Mouse (Mus musculus) cerebellum, adult 18-20 months (tissue): ENCODE results near the gene Ppp1r36.
"Not testable (repeated sequence)": the region's sequence is repeated elsewhere in the genome, so short reads cannot be mapped to it uniquely, and the experiment has no call there.

Source experiments
- DNase-seq, 2 experiments: peaks; one replicate each; pipeline ENCODE4 v3.0.0; 2021

Gene Ppp1r36

GRCm38 (mm10) chr12:76401674-76402073 is 15.7 kb upstream of the Ppp1r36 start:
- no peak for DNase-seq

DNA sequence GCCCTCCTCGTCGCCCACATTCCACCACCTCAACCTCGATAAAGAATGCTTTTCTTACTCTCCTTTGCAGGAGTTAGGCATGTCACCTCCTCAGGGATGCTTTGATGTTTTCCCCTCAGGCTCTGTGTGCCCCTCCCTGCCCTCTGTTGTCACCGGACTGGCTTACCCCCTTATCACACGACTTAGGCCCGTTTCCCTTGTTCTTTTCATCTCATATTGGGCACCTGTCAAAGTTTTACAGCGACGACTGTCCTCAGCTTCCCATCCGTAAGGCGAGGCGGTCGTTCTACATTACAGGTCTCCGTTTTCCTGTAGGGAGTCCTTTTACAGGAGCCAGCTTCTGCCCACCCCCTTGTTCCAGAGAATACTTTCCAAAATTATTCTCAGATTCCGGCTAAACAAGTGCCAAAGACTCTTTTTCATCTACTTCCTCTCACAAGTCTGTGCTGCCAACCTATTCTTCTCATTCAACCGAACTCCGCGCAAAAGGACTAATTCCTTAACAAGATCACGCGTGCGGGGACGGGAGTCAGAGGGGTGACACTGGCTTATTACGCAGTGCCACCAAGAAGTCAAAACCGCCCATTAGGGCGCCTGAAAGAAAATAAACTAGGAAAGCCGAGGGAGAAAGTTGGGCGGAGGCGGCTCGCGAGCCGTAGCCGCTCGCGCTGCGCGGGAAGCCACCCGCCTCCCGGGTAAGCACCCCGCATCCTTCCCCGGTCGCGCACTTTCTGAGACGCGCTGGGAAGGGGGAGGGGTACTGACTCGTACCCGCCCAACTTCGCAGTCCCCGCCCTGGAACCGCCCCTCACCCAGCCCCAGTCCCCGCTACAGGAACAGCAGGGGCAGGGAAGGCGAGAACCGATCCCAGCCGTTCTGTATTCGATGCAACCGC is 14.1 kb upstream of the Ppp1r36 start:
- DNase-seq = peak; percentile 25 to 90

DNA sequence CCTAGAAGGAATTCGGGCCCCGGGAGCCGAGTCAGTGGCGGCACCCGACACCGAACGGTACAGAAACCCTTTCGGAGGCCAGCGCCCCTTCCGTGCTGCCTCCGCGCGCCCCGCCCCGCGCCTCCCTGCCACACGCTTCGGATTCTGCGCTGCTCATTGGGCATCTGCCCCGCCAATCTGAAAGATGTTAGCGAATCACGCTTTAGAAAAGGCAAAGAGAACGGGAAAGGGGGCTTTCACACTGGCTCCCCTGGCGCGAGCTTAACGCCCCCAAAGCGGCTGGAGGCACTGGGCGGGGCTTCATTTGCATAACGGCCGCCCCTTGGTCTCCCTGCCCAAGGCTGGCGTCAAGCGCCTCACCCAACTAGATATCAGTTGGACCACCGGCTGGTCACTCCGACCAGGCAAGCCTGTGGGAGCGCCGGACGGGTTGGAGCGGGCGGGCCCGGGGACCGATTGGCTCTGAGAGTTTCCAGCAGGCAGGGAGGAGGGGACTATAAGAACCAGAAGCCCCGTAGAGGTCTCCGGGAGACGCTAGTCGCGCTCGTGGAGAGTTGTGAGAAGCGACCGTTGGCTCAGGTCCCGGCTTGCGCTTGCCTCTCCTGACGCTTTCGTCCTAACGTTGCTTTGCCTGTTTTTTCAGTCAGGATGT is 13.3 kb upstream of the Ppp1r36 start, which contains the start of gene Hspa2:
Hspa2 (plus strand) TSS at position 291 of the 652 bp plus-strand sequence.
- peak; percentile 99 to 100 for DNase-seq

GRCm38 (mm10) chr12:76404836-76405182 is 12.5 kb upstream of the Ppp1r36 start:
- DNase-seq = no peak

GRCm38 (mm10) chr12:76405183-76405970 is 12.0 kb upstream of the Ppp1r36 start:
- peak; percentile 34 to 45 for DNase-seq

GRCm38 (mm10) chr12:76405971-76406370 is 11.4 kb upstream of the Ppp1r36 start:
- DNase-seq = peak in 1 of 2 experiments; percentile 17

DNA sequence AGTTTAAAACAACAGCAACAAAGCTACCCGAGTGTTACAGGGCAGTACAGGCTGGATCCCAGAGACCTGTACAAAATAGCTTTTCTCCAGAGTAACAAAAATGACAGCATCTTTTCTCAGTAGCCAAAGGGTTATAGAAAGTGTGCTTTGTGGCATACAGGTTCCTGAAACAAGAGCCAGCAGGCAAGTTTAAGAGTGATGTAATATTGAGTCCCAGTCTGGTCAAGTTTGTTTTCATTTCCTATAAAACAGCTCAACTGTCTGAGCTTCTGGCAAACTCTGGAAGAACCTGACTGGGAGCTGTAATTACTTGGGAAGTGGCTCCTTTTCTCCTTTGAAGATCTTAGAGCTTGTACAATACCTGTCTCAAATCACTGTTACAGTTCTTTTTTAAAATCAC is 10.2 kb upstream of the Ppp1r36 start:
- DNase-seq = no peak

- no peak for DNase-seq
Observed at GRCm38 (mm10) chr12:76409166-76409565, 8.2 kb upstream of the Ppp1r36 start.

GRCm38 (mm10) chr12:76415383-76416010 is 1.8 kb upstream of the Ppp1r36 start:
- DNase-seq = no peak

GRCm38 (mm10) chr12:76418346-76418745 is 1.0 kb downstream of the Ppp1r36 start:
- DNase-seq = no peak

DNA sequence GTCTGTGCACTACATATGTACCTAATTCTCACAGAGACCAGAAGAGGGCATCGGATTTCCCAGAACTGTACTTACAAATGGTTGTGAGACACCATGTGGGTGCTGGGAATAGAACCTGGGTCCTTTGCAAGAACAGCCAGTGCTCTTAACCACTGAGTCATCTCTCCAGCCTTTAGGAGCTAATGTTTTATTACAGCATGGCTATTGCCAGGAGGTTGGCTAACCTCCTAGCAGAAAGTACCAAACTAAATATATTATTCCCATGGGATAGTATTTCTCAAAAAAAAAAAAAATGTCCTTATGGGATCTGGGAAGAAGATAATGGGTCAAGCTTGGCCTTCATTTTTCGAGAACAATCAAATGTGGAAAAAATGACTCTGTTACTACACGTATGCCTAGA is 7.9 kb downstream of the Ppp1r36 start:
- no peak for DNase-seq

DNA sequence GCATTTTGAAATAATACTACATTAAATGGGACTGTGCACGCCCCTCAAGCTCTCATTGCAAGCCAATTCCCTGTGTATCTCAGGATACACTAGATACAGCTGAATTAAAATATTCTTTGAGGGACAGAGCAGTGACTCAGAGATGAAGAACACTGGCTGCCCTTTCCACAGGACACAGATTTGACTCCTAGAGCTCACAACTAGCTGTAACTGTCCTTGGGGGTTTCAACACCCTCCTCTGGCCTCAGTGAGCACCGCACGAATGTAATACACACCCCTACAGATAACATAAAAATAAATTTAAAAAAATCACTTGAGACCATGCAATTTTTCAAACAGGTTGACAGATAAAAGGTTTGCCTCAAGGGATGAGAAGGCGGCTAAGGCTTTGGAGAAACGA is 10.2 kb downstream of the Ppp1r36 start:
- DNase-seq = no peak

- DNase-seq = no peak
Observed at GRCm38 (mm10) chr12:76430879-76431406, 13.6 kb downstream of the Ppp1r36 start.

DNA sequence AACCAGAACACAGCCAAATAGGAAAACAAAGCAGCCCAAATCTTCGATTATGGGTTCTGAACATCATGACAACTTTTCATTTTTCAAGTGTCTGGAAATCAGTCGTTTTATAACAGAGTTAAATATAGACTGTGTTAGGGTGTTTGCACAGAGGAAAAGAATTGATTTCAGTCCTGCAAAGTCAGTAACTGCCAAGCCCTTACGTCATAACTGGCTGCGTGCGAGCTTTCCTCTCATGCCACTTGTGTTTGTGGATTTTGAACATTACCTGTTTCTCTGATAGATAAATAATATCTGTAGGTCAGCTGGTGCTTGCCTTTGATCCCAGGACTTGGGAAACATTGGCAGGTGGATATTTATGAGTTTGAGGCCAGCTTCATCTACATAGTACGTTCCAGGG is 14.1 kb downstream of the Ppp1r36 start:
- DNase-seq = no peak

GRCm38 (mm10) chr12:76434111-76434510 is 16.8 kb downstream of the Ppp1r36 start:
- no peak for DNase-seq

- no peak for DNase-seq
Observed at GRCm38 (mm10) chr12:76435084-76435483, 17.7 kb downstream of the Ppp1r36 start.

DNA sequence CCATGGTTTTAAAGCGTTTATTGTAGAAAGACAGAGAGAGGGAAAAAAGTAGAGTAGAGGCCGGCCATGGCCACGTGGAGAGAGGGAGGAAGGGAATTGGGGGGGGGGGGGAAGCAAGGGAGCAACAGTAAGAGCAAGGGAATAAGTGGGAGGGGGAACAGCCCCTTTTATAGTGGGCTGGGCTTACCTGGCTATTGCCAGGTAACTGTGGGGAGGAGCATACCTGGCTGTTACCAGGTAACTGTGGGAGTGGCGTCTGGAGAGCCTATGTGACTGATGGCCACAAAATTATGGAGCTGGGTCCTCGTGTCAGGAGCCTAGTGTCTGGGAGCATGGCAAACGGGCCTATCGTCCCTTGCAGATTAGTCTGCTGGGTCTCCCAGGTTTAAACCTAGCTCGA is 18.2 kb downstream of the Ppp1r36 start:
- no peak for DNase-seq

DNA sequence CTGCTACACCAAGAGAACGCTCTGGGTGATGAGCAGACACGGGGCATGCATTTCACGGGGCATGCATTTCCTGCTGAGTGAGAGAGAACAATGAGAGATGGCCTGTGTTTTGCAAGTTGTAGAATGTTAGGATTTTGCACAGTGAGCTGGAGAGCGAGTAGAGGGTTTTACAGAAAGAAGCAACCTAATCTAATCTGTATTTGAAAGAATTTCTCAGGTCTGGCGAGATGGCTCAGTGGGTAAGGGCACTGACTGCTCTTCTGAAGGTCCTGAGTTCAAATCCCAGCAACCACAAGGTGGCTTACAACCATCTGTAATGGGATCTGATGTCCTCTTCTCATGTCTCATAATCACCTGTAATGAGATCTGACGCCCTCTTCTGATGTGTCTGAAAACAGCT is 26.1 kb downstream of the Ppp1r36 start:
- DNase-seq = not testable (repeated sequence)

DNA sequence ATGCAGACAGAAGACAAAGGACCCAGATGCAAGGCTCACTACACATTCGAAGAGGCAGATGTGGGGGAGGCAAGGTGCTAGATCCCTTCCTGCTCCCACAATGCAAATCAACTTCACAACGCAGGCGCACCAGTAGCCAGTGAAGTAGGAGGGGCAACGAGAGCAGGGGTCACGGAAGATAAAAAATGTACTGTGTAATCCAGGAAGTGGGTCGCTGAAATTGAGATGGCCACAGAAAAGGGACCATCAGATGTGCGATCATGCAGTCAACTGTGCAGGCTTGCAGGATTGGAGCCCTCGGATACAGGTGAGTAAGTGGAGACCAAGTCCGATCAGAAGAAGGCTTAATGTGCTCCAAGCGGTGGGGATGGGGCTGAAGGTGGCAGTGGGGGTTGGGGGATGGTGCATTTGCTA is 27.0 kb downstream of the Ppp1r36 start:
- no peak for DNase-seq

- no peak for DNase-seq
Observed at GRCm38 (mm10) chr12:76444862-76445261, 27.5 kb downstream of the Ppp1r36 start.

- DNase-seq = no peak
Observed at GRCm38 (mm10) chr12:76446201-76446600, 28.9 kb downstream of the Ppp1r36 start.

- DNase-seq = no peak
Observed at GRCm38 (mm10) chr12:76448127-76448526, 30.8 kb downstream of the Ppp1r36 start.

DNA sequence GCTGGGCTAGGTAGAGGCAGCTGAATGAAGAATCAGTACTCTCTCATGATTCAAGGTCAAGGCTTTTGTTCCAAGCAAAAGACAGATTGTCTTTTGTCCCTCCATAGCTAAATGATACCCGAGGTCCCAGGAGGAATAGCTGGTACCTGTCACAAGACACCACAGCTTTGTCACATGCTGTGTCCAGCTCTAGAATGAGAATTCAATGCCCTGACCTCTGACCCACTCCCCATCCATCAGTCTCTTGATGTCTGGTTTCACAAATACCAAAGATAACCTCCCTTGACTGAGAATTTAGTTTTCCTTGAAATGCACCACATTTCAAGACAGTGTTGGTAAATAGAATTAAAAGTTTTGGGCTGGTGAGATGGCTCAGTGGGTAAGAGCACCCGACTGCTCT is 34.9 kb downstream of the Ppp1r36 start:
- DNase-seq = no peak
